Mouse (Mus musculus): ENCODE data around the gene Nrm.
"Not testable (repeated sequence)": the region's sequence is repeated elsewhere in the genome, so short reads cannot be mapped to it uniquely, and the experiment has no call there.

Gene Nrm

DNA sequence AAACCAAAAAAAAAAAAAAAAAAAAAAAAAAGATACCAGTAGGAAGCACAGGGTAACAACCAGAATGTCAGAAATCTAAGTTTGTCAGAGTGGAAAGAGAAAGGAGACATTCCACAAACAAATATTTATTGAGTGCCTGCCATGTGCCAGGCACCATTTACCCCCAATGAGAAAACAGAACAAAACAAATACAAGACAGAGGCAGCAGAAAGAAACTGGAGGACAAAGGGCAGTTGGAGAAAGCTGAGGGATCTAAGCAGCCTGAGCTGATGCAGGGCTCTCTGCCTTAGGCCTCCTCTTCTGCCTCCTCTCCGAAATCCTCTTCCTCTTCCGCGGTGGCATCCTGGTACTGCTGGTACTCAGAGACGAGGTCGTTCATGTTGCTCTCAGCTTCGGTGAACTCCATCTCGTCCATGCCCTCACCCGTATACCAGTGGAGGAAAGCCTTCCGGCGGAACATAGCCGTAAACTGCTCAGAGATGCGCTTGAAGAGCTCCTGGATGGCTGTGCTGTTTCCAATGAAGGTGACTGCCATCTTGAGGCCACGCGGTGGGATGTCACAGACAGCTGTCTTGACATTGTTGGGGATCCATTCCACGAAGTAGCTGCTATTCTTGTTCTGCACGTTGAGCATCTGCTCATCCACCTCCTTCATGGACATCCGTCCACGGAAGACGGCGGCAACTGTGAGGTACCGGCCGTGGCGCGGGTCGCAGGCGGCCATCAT, 26.3 kb upstream of the Nrm start:
- no peak for DNase-seq (ENCODE audit: low spot score)

DNA sequence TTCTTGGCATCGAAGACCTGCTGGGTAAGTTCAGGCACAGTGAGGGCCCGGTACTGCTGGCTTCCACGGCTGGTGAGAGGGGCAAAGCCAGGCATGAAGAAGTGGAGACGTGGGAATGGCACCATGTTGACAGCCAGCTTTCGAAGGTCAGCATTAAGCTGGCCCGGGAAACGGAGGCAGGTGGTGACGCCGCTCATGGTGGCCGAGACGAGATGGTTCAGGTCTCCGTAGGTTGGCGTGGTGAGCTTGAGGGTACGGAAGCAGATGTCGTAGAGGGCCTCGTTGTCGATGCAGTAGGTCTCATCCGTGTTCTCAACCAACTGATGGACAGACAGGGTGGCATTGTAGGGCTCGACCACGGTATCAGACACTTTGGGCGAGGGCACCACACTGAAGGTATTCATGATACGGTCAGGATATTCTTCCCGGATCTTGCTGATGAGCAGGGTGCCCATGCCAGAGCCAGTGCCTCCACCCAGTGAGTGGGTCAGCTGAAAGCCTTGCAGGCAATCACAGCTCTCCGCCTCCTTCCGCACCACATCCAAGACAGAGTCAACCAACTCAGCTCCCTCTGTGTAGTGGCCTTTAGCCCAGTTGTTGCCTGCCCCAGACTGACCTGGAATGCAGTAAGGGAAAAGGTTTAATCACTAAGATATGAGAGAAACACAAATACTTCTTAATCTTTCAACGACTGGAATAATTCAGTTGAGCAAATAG, 25.5 kb upstream of the Nrm start:
- DNase-seq (ENCODE audit: low spot score): no peak

DNA sequence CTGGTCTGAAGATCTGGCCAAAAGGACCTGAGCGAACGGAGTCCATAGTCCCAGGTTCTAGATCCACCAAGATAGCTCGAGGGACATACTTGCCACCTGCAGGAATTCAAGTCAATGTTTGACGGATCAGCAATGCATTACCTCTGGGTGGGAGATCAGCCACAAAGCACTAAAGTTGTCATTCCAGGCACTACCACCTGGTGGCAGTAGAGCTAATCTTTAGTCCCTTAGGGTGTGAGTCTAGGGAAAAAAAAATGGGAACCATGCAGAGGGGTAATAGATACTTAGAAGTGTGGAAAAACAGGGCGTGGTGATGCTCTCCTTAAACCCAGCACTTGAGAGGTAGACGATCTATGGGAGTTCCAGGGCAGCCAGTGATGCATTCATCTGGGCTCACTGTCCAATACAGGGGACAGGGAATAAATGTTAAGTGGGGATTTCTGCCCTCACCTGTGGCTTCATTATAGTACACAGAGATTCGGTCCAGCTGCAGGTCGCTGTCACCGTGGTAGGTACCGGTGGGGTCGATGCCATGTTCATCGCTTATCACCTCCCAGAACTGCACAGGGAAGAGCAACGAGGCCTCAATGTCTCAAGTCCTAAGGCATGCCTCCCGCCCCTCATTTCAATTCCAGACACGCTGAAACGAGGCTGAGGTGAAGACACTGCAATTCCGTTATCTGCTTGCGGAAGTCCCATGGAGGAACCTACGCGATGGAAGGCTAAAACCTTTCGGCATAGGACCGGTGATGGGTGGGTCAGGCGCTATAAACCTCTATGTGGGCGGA, 24.7 kb upstream of the Nrm start:
- peak; percentile 47 for DNase-seq (ENCODE audit: low spot score)

DNA sequence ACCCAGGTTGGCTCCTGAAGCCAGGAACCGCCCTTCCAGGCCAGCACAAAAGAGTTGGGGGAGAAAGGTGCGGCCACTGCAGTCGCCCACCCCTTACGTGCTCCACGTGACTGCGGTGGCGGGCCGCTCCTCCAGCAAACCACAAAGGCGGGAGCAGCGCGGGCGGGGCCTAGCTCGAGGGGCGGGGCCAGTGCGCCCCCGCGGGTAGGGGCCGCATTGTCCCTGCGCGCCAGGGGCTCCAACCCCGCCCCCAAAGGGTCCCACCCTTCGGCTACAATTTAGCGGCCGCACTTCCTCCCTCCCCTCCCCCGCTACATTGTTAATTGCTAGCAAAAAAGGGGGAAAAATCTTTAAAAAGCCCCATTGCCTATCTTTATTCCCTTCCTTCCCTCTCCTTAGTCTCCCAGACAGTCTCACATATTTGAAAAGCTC, 24.1 kb upstream of the Nrm start:
- peak; percentile 84 for DNase-seq (ENCODE audit: low spot score)

DNA sequence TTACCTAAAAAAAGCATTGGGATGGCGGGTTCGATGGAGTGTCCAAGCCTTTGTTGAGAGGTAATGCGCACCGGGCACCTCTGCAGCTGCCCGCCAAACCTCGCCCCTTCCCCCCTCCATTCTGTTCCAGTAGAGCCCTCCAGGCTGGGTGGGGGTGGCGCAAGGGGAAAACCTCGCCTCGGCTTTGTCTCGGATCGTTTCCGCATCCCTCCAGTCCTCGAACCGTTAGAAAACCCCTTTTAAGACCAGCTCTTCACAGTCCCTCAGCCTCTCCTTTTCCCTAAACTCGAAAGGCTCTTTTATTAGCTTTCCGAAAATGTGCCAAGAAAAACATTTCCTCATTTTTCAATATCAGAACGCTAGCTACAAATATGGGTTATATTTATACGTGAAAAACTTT, 23.6 kb upstream of the Nrm start:
- DNase-seq (ENCODE audit: low spot score): no peak

DNA sequence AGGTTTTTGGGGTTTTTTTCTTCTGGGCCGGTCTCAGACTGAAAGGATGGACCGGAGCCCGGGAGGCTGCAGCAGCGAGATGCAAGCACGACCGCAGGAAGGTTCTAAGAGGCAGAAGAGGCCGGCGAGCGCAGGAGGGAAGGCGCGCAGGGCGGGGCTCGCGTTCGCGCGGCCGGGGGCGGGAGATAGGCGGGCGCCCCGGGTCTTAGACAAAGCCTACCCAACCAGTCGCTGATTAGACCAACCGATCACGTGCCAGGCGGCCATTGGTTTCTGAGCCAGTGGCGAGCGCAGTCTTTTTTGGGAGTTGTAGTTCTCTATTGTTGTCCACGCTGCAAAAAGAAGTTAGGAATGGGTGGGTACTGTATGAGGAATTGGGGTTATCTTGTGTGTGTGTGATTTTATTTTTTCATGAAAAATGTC, 23.0 kb upstream of the Nrm start, which contains the start of gene Tubb5:
TSS of gene Tubb5 (minus strand) at position 185 of the 423 bp plus-strand sequence.
- peak; percentile 96 for DNase-seq (ENCODE audit: low spot score)

DNA sequence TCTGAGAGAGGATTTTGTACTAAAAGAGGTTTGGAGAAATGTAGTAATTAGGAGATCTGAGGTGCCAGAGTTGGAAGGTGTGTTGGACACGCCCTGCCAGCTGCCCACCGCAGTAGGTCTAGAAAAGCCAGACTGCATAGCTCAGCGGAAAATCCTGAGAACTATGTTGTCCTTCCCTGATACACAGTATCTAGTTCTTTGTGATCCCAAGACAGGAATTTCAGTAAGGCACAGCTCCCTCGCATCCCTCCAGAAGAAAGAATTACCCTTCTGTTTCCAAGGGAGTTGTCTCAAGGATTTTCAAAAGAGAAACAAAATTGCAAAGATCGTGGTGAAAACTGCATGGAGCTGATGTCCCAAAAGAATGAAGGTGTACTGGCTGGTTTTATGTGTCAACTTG, 22.5 kb upstream of the Nrm start:
- no peak for DNase-seq (ENCODE audit: low spot score)

DNA sequence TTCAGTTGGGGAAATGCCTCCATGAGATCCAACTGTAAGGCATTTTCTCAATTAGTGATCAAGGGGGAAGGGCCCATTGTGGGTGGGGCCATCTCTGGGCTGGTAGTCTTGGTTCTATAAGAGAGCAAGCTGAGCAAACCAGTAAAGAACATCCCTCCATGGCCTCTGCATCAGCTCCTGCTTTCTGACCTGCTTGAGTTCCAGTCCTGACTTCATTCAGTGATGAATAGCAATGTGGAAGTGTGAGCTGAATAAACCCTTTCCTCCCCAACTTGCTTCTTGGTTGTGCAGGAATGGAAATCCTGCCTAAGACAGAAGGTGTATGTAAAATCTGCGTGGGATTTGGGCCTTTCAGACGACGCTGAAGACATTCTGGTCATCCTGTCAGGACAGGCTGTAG, 22.1 kb upstream of the Nrm start:
- not testable (repeated sequence) for DNase-seq (ENCODE audit: low spot score)

DNA sequence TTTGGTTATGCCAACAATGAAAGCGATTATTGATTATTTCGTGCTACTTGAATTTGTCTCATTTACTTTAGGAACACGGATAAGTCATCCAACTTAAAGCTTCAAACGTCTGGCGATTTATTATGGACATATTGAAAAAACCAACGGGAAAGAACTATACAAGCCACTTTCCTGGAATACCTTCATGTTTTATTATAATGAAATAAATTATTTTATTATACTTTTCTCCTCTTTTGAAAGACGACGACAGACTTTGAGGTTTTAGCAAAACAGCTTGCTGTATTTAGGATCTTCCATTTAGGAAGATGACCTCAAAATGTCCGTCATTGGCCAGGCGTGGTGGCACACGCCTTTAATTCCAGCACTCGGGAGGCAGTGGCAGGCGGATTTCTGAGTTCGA, 20.6 kb upstream of the Nrm start:
- DNase-seq (ENCODE audit: low spot score): no peak

DNA sequence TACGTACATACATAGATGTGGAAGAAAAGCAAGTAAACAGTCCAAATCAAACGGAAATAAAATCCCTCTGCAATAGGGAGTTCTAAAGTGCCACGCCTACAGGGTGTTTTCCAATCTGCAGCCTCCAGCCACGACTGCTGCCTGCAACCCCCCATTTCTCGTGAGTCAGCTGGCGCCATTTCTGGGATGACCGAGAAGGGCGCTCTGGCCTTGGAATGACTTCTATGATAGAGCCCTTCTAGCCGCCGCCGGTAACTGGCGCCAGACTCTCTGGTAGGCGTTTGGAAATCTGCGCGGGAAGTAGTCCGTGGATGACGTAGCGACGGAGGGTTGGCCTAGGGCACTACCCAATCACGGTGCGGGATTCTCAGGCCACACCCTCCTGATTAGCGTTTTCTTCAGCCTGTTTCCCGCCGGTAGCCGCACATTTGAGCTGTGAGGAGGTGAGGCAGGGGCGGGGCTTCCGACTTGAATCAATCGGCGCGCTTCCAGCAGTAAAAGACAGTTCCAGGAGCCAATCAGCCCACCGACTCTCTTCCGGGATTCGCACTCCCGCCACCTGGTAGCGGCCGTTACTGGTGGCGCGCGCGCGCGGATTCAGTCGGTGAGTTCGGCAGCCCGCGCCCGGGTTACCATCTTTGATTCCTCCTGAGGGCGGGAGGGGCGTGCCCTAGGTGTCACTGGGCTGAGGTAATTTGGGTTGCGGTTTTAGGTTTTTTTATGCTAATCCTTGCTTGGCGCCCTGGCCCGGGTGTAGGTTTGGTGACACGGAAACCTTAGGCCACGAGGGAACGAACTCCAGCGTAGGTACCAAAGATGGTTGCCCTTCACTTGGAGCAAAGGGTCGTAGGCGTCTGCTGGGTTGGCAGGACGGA, 19.8 kb upstream of the Nrm start, which contains the start of gene Mdc1:
TSS of gene Mdc1 (plus strand) at position 440 of the 875 bp plus-strand sequence.
- peak; percentile 99 for DNase-seq (ENCODE audit: low spot score)

DNA sequence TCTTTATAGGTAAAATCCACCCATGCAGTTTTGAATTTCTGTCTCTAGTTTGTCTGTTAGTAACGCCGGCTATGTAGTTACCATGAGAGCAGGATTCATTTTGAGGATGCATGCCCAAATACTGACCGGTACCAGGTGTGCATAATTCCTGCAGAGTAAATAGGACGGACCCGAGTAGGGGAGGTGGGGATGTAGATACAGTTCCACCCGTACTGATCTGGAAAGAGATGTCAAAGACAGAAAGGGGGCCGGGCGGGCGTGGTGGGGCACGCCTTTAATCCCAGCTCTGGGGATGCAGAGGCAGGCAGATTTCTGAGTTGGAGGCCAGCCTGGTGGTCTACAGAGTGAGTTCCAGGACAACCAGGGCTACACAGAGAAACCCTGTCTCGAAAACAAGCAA, 19.1 kb upstream of the Nrm start:
- DNase-seq (ENCODE audit: low spot score): no peak

DNA sequence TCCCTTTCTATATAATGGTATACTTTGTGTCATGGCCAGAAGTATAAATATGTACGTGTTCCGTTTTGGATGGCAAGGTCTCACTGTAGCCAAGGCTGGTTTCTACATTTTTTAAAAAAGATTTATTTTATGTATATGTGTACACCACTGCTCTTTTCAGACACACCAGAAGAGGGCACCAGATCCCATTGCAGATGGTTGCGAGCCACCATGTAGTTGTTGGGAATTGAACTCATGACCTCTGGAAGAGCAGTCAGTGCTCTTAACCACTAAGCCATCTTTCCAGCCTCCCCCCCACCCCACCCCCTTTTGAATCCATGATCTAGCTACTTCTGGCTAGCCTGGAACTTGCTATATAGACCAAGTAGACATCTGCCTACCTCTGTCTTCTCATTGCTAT, 17.6 kb upstream of the Nrm start:
- DNase-seq (ENCODE audit: low spot score): no peak

DNA sequence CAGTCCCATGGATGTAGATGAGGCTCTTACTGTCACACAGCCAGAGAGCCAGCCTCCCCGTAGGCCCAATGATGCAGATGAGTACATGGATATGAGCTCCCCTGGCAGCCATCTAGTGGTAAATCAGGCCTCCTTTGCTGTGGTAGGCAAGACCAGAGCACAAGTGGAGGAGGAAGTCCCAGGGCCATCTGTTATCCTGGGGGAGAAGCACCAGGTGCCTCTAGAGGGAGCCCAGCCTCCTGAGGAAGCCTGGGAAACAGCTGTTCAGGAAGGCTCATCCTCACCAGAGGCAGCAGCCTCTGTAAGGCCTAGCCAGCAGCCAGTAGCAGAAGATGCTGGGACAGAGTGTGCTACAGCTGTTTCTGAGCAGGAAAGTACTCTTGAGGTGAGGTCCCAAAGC, 13.0 kb upstream of the Nrm start:
- no peak for DNase-seq (ENCODE audit: low spot score)

DNA sequence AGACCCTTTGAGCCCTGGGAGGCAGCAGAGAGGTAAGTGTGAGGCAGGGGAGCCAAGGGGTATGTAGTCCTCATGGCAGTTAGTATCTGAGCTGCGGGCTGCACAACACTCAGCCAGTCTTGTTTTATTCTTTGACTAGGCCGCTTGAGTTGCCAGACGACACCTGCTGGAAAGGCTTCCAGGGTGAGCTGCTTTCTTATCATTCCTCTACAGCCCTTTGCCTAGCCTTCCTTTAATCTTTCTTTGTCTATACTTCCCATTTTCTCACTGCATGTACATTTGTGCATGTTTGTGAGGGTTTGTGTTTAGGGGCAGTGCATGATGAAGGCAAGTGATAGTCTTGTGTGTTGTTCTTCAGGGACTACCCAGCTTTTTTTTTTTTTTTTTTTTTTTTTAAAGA, 10.1 kb upstream of the Nrm start:
- no peak for DNase-seq (ENCODE audit: low spot score)

DNA sequence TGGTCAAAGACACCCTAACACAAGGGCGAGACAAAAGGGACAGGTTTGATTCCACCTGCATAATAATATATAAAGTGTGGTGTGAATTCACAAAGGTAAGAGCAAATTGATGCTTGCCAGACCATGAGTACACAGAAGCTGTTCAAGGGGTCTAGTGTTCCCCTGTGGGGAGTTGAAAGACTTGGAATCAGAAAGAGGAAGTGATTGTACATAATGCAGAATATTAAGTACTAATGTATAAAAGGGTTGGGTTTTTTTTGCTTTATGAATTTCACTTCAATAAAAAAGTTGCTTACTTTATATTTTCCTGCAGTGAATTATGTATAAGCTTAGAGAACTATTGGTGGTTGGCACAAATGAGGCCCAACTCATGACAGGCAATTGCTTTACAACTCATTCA, 1.7 kb upstream of the Nrm start:
- no peak for DNase-seq (ENCODE audit: low spot score)

DNA sequence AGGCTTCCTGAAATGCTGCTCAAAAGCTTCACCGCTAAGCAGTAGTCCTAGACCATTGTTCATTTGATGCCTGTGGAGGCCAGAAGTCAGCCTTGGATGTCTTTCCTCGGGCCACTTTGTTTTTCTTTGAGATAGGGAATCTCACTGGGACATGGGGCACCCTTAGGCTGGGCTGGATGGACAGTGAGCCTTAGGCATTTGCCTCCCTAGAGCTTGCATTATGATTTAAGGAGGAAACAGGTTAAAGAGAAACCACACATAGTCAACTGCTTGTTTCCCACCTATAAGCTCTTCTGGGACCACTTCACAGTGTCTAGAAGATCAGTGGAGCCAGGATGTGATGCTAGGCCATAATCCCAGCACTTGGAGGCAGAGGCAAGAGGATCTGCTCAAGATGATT, 1.3 kb upstream of the Nrm start:
- no peak for DNase-seq (ENCODE audit: low spot score)

DNA sequence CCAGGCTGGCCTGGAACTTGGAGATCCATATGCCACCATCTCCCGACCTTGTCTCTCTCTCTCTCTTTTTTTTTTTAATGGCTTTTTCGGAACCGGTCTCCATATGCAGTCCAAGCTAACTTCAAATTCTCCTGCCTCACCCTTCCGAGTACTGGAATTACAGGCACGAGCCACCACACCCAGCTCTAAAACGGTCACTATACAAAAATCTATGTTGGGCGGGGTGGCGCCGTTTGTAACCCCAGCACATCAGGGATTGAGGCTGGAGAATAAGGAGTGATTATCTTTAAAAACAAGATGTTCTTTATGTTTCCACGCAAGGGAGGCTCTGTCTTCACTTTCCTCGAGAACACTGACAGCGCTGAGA, 304 bp upstream of the Nrm start:
- DNase-seq (ENCODE audit: low spot score): no peak

DNA sequence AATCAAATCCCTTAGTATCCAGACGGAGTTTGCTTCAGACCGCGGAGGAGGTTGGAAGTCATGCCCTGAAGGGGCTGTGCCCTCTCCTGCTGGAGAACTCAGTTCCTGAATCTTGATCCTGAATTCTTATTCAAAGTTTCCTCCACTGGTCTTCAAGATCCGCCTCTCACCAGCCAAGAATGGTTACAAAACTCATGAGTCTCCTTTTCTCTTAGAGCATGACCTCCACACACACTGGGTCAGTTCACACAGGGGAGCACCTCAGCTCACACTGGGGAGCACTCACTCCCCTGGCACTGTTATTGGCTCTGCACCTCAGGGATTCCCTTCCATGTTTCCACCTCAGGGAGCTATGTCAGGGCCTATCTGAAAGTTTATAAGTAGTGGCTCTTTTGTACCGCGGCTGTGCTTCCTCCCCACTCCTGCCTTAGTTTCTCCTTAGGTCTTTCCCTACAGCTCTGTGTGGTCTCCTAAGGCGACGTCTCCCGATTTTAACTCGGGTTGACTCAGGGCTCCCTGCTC, 3.8 kb downstream of the Nrm start:
- no peak for DNase-seq (ENCODE audit: low spot score)

DNA sequence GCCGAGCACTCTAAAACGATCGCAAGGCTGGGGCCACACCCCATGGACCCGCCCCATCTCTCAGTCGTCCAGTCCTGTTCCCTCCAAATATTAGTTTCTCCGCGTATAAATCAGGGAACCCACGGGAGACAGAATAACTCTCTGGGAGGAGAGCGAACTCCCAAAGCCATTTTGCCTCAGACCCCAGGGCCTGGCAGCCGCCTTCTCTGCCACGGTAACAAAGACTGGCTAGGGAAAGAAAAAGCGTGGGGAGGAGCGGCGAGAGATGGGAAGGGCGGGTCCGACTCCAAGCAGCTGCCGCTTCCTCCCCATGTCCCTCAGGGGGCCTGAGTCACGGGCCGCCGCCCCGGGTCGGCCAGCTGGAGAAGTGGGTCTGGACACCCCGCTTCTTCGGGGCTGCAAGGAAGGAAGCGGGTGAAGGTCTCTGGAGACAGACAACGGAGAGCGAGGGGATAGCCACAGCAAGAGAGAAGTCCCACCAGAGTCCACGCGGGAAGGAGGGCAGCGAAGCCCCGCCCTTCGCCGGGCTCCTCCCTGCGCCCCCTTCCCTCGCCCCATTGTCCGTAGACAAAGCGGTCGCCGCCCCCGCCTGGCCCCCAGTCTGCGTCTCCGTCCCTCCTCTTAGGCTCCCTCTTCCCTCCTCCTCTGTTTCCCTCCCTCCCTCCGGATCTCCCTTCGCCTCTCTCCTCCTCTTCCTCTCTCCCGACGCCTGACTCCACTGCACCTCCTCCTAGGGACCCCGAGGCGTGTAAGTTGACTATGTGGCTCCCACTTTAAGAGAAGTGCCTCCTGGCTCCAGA, 4.6 kb downstream of the Nrm start, which contains the start of gene Ppp1r18:
TSS of gene Ppp1r18 (plus strand) at position 113 of the 800 bp plus-strand sequence.
- DNase-seq (ENCODE audit: low spot score): peak; percentile 67

DNA sequence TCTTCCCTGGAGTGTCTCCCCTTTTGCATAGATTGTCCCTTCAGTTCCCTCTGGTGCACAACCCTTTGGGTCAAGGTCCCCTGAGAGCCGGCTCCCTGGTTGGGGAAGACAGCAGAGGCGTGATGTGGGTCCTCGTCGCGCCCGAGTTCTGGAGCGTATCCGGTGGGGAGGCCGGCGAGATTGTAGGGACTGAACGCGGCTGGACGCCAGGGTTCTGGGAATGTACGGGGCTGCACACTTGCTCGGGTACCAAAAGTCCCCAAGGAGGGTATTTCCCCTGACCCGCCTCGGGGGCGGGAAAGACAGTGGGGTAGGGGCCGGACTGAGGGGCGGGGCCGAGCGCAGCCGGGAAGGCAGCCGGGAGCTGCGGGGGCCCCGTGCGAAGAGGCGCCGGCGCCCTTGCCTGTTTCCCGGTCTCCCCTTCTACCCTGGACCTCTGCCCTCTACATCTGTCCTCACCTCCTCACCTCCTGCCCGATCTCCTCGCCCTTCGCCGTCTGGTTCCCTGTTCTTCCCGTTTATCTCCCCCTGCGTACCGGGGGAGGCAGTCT, 5.2 kb downstream of the Nrm start:
- peak; percentile 57 for DNase-seq (ENCODE audit: low spot score)
